Comparison of ENCODE assay signal across 1 mouse cellular context in genomic region chr12:84361555-84362489, GRCm38 (mm10).
TF ChIP-seq lines count a peak whose summit lies in the region.

Gene Coq6, plus strand, starts transcription at chr12:84361657.
Gene Fam161b, minus strand, starts transcription at chr12:84361833.

TF ChIP-seq in CH12.LX, 34 proteins besides CTCF, POLR2A, EP300 and RAD21 (continued from another document):
- peak; percentile 59; the same call in 1 of the 2 replicates for TF ChIP-seq MAX (IDR thresholded peaks at IDR 0.05; ENCODE audit: low read length)
- TF ChIP-seq SIN3A (IDR thresholded peaks at IDR 0.05; ENCODE audit: low read length), result peak; percentile 99
- no peak for TF ChIP-seq MAFK (IDR thresholded peaks at IDR 0.05; ENCODE audit: insufficient replicate concordance, low read length)
- 0 out of 2 replicates have a peak, but pooled peaks have one; percentile 7 for TF ChIP-seq MEF2A (IDR thresholded peaks at IDR 0.05; ENCODE audit: borderline replicate concordance, low read depth, low read length)
- TF ChIP-seq KAT2A (IDR thresholded peaks at IDR 0.05; ENCODE audit: insufficient replicate concordance, low read length), result peak; percentile 89; the same call in 1 of the 2 replicates
- TF ChIP-seq RCOR1 (conservative IDR thresholded peaks at IDR 0.05; ENCODE audit: low read depth, low read length), result no peak
